Mouse (Mus musculus): ENCODE measurements around the gene Mgmt. TPM values are rescaled to one million over a fixed set of nuclear protein-coding genes. Genes with fewer than 3 reads are reported as not detected.

Mgmt gene
- total and polyA plus RNA-seq, 2 experiments from 2014 or later: 0.66 to 1.3 TPM

- H3K36me3 ChIP-seq (ENCODE audit: insufficient read depth, low read length): no peaks in the 10 kb centered on the region
- H3K27me3 ChIP-seq (ENCODE audit: insufficient read depth, low read length): 0 out of 2 replicates have a peak, but pooled peaks cover 4% of the 10 kb centered on the region
- H3K4me1 ChIP-seq (ENCODE audit: insufficient read depth, low read length): no peaks in the 10 kb centered on the region
- no peak overlapping the region for H3K27ac ChIP-seq (ENCODE audit: low read depth, low read length)
- H3K9me3 ChIP-seq (ENCODE audit: low read length): no peaks in the 10 kb centered on the region
- no peak overlapping the region for H3K4me2 ChIP-seq (ENCODE audit: low read depth, low read length, poor library complexity, severe bottlenecking)
- no peak for TF ChIP-seq CTCF (IDR thresholded peaks at IDR 0.05)
- H3K4me3 ChIP-seq (ENCODE audit: low read depth, low read length): no peak overlapping the region
- H3K9ac ChIP-seq (replicated peaks; ENCODE audit: low read length, poor library complexity, severe bottlenecking): no peak overlapping the region
- DNase-seq (ENCODE audit: low spot score) (no peak), ATAC-seq (ENCODE audit: low FRiP score) (no peak)
- 93% methylated on average over 5 of the region's 5 CpGs for WGBS
These were observed 124.2 kb downstream of the Mgmt start for GRCm38 (mm10) chr7:137018614-137019013.

- no peak overlapping the region for H3K9ac ChIP-seq (replicated peaks; ENCODE audit: low read length, poor library complexity, severe bottlenecking)
- no peaks in the 10 kb centered on the region for H3K36me3 ChIP-seq (ENCODE audit: insufficient read depth, low read length)
- H3K9me3 ChIP-seq (ENCODE audit: low read length): no peaks in the 10 kb centered on the region
- WGBS: 81% methylated on average over 6 of the region's 6 CpGs
- no peak for TF ChIP-seq CTCF (IDR thresholded peaks at IDR 0.05)
- no peak overlapping the region for H3K4me3 ChIP-seq (ENCODE audit: low read depth, low read length)
- ATAC-seq (ENCODE audit: low FRiP score): no peak
- DNase-seq (ENCODE audit: low spot score): no peak
- H3K4me1 ChIP-seq (ENCODE audit: insufficient read depth, low read length): no peaks in the 10 kb centered on the region
- H3K27me3 ChIP-seq (ENCODE audit: insufficient read depth, low read length): 0 out of 2 replicates have a peak, but pooled peaks cover 4% of the 10 kb centered on the region
- H3K4me2 ChIP-seq (ENCODE audit: low read depth, low read length, poor library complexity, severe bottlenecking): no peak overlapping the region
- no peak overlapping the region for H3K27ac ChIP-seq (ENCODE audit: low read depth, low read length)
These were observed 125.8 kb downstream of the Mgmt start for GRCm38 (mm10) chr7:137020195-137020594.

DNA sequence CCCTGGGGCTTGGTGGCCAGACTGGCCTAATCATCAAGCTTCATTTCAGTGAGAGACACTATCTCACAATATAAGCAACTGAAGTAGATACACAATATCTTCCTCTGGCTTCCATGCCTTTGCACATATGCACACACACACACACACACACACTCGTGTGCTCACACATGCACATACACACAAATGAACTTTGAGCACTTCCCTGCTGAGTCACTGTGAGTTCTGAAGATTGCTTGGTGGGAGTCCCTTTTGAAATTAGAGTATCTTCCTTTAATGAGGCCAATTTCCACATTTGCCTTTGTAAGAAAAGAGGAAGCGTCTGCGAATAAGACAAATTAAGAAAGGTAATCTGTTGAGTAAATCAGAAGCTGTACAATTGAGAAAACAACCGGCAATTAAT is 136.4 kb downstream of the Mgmt start:
- Histone ChIP-seq H3K4me2 (ENCODE audit: low read depth, low read length, poor library complexity, severe bottlenecking) (no peak overlapping the region), H3K9me3 (ENCODE audit: low read length) (no peaks in the 10 kb centered on the region), H3K36me3 (ENCODE audit: insufficient read depth, low read length) (no peaks in the 10 kb centered on the region), H3K9ac (replicated peaks; ENCODE audit: low read length, poor library complexity, severe bottlenecking) (no peak overlapping the region), H3K4me3 (ENCODE audit: low read depth, low read length) (no peak overlapping the region), H3K27me3 (ENCODE audit: insufficient read depth, low read length) (no peaks in the 10 kb centered on the region), H3K27ac (ENCODE audit: low read depth, low read length) (no peak overlapping the region), H3K4me1 (ENCODE audit: insufficient read depth, low read length) (no peaks in the 10 kb centered on the region)
- DNase-seq (ENCODE audit: low spot score) (no peak), ATAC-seq (ENCODE audit: low FRiP score) (no peak)
- 85% methylated on average over 4 of the region's 4 CpGs for WGBS
- no peak for TF ChIP-seq CTCF (IDR thresholded peaks at IDR 0.05)

DNA sequence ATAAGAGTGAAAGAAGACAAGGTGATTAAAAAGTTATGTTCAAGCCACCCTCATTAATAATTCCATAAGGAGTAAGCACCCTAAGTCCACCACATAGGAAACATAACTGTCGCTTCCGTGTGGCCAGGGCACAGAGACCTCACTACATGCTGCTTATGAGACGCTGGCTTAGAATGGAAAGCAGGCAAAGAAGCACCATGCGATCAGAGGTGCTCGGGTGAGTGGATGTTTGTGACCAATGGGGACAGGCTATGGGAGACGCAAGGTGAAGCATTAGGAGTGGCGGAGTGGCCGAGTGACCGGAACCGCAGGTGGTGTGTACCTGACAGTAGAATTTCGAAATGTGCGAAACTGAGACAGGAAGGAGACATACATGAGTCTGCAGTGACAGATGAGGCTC is 138.8 kb downstream of the Mgmt start:
- Histone ChIP-seq H3K27me3 (ENCODE audit: insufficient read depth, low read length) (no peaks in the 10 kb centered on the region), H3K4me2 (ENCODE audit: low read depth, low read length, poor library complexity, severe bottlenecking) (no peak overlapping the region), H3K36me3 (ENCODE audit: insufficient read depth, low read length) (no peaks in the 10 kb centered on the region), H3K4me3 (ENCODE audit: low read depth, low read length) (no peak overlapping the region), H3K27ac (ENCODE audit: low read depth, low read length) (no peak overlapping the region), H3K9me3 (ENCODE audit: low read length) (no peaks in the 10 kb centered on the region), H3K4me1 (ENCODE audit: insufficient read depth, low read length) (no peaks in the 10 kb centered on the region), H3K9ac (replicated peaks; ENCODE audit: low read length, poor library complexity, severe bottlenecking) (no peak overlapping the region)
- no peak for ATAC-seq (ENCODE audit: low FRiP score)
- WGBS: 98% methylated on average over 12 of the region's 12 CpGs
- no peak for DNase-seq (ENCODE audit: low spot score)
- no peak for TF ChIP-seq CTCF (IDR thresholded peaks at IDR 0.05)

GRCm38 (mm10) chr7:137034986-137035385 is 140.6 kb downstream of the Mgmt start:
- H3K9ac ChIP-seq (replicated peaks; ENCODE audit: low read length, poor library complexity, severe bottlenecking): no peak overlapping the region
- H3K4me1 ChIP-seq (ENCODE audit: insufficient read depth, low read length): no peaks in the 10 kb centered on the region
- H3K27me3 ChIP-seq (ENCODE audit: insufficient read depth, low read length): no peaks in the 10 kb centered on the region
- DNase-seq (ENCODE audit: low spot score): no peak
- WGBS: 90% methylated on average over 3 of the region's 3 CpGs
- ATAC-seq (ENCODE audit: low FRiP score): no peak
- H3K4me3 ChIP-seq (ENCODE audit: low read depth, low read length): no peak overlapping the region
- no peak overlapping the region for H3K27ac ChIP-seq (ENCODE audit: low read depth, low read length)
- H3K36me3 ChIP-seq (ENCODE audit: insufficient read depth, low read length): no peaks in the 10 kb centered on the region
- no peaks in the 10 kb centered on the region for H3K9me3 ChIP-seq (ENCODE audit: low read length)
- TF ChIP-seq CTCF (IDR thresholded peaks at IDR 0.05): no peak
- no peak overlapping the region for H3K4me2 ChIP-seq (ENCODE audit: low read depth, low read length, poor library complexity, severe bottlenecking)

DNA sequence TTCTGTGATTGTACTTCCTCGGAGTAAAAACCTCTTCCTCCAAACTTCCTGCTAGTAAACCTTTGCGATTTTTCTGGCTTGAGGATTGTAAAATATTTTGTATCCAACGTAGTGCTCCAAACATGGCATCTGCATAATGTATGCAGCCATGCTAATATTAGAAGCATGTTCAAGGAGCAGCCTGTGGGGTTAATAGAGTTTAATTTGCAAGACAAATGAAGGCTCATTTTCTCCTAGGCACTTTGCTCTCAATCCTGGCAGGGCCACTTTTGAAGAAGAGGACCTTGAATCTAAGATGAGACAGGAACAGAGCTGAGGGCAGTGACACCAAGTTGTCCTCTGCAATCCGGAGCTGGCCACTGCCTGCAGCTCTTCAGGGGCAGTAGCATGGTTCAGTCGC is 141.5 kb downstream of the Mgmt start:
- no peaks in the 10 kb centered on the region for H3K36me3 ChIP-seq (ENCODE audit: insufficient read depth, low read length)
- no peak for ATAC-seq (ENCODE audit: low FRiP score)
- no peak overlapping the region for H3K9ac ChIP-seq (replicated peaks; ENCODE audit: low read length, poor library complexity, severe bottlenecking)
- WGBS: 52% methylated on average over 5 of the region's 5 CpGs
- H3K27ac ChIP-seq (ENCODE audit: low read depth, low read length): no peak overlapping the region
- H3K4me2 ChIP-seq (ENCODE audit: low read depth, low read length, poor library complexity, severe bottlenecking): no peak overlapping the region
- no peak for DNase-seq (ENCODE audit: low spot score)
- H3K4me3 ChIP-seq (ENCODE audit: low read depth, low read length): no peak overlapping the region
- no peaks in the 10 kb centered on the region for H3K27me3 ChIP-seq (ENCODE audit: insufficient read depth, low read length)
- TF ChIP-seq CTCF (IDR thresholded peaks at IDR 0.05): no peak
- H3K4me1 ChIP-seq (ENCODE audit: insufficient read depth, low read length): no peaks in the 10 kb centered on the region
- no peaks in the 10 kb centered on the region for H3K9me3 ChIP-seq (ENCODE audit: low read length)
